Mouse (Mus musculus): ENCODE data around the gene Depdc1b.

Depdc1b gene

DNA sequence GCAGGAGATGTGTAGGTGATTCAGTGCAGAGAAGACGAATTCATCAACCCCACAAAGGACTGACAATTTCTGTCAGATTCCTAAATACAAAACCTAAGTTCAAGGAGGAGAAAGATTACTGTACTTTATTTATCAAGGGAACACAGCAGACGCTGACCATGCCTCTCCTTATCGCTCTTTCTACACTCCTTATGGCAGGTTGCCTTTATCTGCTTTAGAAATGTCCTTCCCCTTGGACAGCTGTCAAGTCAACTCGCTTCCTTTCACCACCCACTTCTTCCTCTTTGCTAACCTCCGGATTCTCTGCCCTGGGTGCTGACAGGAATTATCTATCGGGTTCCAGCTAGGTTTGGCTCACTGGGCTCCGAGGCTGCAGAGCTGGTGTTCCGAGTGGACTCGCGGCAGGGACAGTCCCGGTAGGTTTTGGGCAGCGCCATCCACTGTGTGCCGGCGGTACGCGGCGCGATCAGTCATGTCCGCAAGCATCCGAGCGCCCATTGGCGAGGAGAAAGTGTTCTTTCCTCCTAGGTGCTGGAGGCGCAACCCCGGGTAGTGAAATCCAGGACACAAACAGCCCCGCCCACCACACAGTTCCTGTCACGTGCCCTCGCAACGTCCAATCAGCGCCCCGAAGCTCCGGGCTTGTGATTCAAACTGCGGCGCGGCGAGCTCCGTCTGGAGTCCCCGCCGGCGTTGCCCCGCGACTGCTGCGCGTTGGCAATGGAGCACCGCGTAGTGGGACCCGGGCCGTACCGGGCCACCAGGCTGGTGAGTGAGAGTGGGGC, at the start of gene Depdc1b:
TSS of gene Depdc1b (plus strand) at position 631 of the 785 bp plus-strand sequence.
- DNase-seq (ENCODE audit: low read depth, low spot score), result peak; percentile 96

DNA sequence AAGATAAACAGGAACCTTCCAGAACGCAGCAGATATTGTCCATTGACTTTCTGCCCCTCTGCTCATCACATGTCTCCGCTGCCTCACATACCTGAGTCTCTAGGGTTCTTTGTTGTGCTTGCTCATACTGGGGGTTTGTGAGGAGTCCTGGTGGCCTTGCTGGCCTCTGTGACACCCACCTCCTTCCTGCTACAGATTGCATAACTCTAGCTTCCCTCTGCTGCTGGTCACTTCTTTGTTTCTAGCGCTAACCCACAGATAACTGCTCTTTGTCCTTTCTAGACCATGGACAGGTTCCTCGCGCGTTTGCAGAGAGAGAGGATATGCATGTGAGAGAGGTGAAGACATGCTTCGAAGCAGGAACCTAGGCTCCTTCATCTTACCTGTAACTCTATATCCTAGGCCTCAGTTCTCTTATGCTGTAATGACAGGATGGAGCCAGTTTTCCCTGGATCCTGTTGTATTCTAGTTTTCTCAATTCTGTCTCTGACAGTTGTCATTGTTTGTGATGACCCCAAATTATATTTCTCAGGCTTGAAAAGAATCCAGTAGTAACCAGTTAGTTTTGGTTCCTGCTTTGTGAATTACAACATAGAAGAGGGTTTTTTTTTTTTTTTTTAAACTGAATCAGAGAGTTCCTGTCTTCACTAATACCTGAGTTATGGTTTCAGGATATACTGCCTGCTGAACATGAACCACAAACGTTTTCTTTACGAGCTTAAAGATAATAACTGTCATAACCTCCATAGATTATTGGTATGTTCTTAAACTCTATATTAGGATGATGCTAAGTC, 48.1 kb upstream of the Depdc1b start:
- DNase-seq (ENCODE audit: low read depth, low spot score), result no peak

DNA sequence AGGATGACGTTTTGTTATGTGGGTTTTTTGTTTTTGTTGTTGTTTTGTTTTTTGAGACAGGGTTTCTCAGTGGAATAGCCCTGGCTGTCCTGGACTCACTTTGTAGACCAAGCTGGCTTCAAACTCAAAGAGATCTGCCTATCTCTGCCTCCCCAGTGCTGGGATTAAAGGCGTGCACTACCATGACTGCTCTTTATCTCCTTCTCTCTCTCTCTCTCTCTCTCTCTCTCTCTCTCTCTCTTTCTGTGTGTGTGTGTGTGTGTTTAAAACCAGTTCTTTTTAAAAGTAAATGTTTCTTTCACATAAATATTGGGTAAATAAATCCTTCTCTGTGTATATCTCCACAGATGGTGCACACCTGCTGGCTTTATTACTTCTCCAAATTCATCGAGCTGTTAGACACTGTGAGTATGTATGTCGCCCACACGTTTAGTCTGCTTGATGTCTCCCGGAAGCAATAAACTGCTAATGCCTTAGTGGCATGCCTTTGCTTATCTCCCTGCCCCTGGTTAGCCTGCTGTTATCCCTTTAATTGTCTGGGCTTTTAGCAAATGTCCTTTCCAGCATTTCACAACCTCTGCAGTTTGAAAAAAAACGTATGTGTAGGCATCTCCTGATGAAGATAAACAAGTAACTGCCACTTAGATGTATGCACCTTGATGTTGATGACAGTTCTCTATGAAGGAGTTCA, 44.5 kb upstream of the Depdc1b start:
- DNase-seq (ENCODE audit: low read depth, low spot score), result peak; percentile 3

DNA sequence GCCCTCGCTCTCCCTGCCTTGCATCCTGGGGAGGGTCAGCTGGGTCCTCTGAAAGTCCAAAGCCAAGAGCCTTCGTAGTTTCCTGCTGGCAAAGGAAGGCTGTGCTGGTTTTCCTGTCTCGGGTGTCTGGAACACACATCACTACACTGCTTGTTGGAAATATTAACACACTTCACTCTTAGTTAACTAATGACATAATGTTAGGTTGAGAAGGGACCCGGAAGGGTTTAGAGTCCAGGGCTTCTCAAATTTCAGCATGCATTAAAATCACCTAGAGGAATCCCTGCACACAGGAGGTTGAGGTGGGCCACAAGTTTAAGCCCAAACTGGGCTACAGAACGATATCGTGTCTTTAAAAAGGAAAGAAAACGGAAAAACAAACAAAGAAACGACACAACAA, 43.8 kb upstream of the Depdc1b start:
- no peak for DNase-seq (ENCODE audit: low read depth, low spot score)

DNA sequence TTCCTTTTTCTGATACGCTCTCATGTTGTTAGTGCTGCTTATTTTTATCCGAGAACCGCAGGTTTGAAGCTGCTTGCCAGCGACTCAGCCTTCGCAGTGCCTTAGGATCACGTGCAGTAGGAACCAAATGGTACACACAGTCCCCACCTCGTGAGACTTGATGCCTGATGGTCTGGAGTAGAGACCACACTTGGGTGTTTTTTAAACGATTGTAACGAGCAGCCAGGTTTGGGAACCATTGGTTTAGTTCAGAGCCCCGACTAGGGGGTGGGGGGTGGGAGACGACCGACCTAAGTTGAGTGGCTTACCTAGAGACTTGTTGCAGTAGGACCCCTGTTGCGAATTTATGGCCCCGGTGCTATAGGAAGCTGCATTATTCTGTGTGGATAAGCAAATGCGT, 43.1 kb upstream of the Depdc1b start:
- DNase-seq (ENCODE audit: low read depth, low spot score), result no peak

DNA sequence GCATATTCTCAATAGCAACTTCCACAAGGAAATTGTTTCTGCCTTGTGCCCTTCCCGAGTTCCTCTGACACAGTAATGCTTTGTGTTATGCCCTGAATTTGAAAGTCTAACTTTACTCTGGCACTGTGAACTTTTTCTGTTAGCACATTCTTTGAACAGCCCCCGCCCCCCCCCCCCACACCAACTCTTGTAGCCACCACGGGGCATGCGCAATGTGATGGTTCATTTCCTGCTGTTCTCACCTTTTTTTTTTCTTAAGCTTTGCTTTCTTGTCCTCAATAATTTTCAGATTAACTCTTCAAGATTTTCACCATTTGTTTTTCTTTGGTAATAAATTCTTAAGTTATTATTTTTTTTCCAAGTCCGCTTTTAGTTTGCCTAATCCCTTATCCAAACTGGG, 42.7 kb upstream of the Depdc1b start:
- DNase-seq (ENCODE audit: low read depth, low spot score), result peak; percentile 63

DNA sequence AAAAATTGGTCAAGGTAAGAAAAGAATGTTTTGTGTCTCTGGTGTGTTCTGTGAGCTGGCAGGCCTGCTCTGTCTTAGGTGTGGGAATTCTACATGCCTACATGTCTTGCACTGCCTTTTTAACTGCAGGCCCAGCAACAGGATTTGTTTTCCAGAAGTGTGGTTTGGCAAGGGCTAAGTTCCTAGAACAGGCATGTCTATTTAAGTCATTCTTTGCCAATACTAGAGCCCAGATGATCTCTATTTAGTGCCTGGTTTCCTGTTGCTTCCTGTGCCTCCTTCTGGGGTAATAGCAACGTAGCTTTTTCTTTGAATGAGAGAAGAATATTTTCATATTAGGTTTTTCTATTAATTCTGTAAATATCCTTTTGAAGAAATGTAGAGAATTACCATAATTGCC, 39.6 kb upstream of the Depdc1b start:
- no peak for DNase-seq (ENCODE audit: low read depth, low spot score)

DNA sequence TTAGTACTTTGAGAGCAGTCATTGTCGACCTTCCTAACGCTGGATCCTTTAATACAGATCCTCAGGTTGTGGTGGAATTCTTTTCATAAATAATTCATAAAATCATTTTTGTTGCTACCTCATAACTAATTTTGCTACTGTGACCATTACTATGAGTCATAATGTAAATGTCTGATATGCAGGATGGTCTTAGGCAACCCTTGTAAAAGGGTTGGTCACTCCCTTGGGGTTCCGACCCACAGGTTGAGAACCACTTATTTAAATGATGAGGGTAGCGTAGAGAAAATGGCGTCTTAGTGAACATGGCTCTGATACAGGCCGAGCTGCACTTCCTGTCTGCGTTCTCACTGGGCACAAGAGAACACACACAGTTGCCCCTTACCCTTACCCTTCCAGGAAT, 38.8 kb upstream of the Depdc1b start:
- no peak for DNase-seq (ENCODE audit: low read depth, low spot score)

DNA sequence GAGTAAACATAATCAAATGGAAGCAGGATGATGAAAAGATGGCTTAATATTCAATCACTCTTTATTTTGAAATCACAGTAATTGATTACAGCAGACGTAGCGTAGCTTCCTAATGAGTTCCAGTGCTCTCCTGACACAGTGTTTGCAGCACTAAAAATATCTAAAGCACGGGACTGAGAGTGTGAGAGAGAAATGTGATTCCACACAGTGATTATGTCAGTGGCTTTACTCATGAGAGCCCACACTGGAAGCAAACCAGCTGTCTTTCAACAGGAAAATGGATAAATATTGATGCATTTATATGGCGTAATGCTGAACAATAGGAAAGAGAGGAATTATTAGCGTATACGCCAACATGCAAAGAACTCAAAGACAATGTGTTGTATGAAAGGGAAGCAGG, 37.5 kb upstream of the Depdc1b start:
- DNase-seq (ENCODE audit: low read depth, low spot score), result no peak

DNA sequence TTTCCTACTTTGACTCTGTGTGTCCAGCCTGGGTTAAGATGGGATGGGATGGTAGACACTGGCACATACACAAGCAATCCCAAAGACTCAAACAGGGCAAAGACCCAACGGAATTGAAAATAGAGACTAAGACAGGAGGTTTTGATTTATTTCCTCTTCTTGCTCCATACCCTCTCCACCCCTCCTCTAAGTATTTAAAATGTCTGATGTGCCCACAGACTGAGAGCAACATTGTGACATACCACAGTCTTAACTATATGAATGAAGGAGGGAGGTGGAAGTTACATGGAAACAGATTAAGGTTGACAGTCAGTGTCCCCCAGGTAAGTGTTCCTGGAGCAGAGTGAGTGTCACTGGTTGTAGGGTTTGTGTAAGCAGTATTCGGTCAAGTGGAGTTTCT, 31.8 kb upstream of the Depdc1b start:
- DNase-seq (ENCODE audit: low read depth, low spot score), result no peak

DNA sequence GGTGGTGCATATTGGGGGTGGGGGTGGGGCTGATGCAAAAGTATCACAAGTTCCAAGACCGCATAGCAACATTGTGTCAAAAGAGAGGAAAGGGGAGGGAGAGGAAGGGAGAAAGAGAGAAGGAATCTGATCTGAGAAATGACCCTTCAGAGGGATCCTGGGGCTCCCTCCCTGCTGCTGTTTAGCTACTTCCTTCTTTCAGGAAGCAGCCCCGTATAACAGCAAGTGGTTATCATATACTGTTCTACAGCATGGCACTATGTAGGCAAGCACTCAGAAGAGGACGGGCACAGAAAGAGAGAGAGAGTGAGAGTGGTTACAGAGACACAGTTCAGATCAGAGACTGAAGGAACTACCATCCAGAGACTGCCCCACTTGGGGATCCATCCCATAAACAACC, 28.2 kb upstream of the Depdc1b start:
- DNase-seq (ENCODE audit: low read depth, low spot score), result no peak

DNA sequence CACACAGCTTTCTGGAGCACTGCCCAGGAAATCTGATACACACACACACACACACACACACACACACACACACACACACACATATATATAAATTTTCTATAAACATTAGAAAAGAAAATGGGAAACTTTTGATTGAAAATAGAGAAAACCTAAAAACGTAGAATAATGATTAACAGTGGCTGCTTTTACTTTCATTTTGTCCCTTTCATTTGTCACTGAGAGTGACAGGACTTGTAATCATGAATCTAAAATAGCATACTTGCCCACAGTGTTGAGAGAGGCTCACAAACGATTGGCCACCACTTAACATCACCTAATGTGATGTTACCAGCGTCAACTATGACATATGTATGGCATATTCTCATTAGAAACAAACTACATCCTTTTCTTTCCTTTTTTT, 26.7 kb upstream of the Depdc1b start:
- no peak for DNase-seq (ENCODE audit: low read depth, low spot score)

DNA sequence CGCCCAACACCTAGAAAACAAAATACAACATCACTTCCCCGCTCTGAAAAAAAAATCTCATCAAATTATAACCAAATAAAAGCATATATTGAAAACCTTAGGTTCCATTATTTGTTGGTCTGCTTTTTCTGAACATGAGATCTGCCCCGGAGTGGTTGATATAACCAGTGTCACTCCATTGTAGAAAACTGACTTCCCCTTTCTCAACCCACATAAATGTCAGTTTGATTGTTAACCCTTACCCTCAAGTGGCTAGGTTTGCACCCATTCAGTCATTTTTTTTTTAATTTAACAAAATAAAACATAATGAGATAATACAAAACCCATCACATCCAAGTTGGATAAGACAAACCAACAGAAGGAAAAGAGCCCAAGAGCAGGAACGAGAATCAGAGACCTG, 25.8 kb upstream of the Depdc1b start:
- DNase-seq (ENCODE audit: low read depth, low spot score), result no peak

DNA sequence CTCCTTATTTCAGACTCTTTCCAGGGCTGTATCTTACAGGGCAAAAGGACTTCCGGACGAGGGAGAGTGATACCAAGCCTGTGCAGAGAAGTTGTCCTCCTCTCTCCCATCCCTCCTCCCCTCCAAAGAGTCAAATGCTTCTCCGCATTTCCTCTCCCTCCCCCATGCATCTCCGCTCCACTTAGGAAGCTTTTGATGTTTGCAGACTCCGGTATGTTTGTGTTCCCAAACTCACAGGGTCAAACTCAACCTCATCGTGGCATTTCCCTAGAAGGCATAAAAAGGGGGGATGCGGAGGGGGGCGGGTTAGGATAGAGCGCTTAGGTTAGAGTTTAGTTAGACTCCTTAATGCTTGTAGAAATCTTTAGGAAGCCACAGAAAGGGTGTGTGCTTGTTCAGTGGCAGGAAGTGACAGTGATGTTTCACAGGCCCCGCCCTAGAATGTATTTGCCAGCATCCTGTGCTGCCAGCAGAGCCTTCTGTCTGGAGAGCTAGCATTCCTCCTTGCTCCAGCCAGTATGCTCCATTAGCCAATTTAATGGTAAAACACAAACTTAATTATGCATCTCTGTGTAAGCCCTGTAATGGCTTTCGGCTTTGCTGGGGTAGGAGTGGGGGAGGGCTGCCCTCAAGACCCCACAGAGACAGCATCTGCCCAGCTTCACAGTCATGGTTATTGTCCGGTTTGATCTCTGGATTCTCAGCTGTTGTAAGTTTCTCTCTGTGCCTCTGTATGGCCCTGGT, 18.6 kb upstream of the Depdc1b start:
- peak; percentile 84 for DNase-seq (ENCODE audit: low read depth, low spot score)

DNA sequence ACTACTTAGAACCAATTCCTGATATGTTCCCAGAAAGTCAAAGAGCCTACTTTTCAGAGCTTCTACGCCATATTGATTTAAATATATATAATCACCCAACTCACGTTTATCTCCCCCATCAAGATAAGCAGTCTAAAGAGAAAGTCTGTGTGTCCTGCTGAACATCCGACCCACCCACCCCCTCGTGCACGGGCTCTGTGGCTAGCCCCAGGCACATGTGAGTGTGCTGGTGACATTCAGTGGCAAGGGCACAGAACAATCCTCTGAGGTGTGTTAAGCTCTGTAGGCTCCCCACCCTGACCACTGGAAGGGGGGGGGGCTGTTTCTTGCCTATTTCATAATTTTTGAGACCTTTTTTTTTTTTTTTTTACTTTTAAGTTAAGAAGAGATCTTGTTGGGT, 17.9 kb upstream of the Depdc1b start:
- peak; percentile 51 for DNase-seq (ENCODE audit: low read depth, low spot score)

DNA sequence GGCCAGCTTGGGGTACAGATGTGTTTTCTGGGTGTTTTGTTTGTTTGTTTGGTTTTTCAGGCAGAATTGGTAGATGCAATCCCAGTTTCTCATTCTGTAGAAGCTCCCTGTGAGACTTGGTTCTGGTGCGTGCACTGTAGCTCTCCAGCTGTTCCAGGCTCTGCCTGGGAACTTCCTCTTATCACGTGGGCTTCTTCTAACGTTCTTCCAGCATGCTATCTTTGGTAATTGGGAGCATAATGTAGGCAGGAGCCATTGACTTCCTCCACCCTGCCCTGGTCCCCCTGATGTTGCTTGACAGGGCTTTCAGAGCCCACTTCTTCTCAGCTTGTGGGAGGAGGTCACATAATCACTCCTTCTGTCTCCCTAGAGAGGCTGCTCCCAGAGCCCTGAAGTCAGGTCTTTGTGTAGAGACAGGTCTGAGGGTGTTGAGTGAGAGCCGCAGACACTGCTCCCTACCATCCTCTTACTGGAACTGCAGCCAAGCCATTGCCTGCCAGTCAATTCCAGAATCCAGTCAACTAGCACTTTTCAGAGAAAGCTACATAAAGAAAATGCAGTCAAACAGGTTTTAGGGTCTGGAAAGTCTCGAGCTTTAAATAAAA, 15.7 kb upstream of the Depdc1b start:
- no peak for DNase-seq (ENCODE audit: low read depth, low spot score)

DNA sequence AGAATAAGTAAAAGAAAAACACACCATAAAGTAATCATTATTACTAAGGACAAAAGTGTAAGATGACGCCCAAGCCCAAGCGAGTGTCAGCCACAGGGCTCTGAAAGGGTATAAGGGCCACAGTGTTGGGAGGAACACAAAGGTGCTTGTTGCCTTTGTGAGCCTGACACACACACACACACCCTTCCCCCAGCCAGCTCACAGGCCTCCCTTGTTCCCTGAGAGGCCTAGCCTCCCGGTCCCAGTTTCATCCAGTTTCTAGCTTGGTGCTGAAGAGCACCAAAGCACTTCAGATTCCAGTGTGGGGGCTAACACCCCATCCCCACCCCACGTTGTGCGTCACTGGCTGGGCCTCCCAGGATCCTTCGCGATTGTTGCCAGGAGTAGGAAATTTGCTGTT, 14.7 kb upstream of the Depdc1b start:
- no peak for DNase-seq (ENCODE audit: low read depth, low spot score)

DNA sequence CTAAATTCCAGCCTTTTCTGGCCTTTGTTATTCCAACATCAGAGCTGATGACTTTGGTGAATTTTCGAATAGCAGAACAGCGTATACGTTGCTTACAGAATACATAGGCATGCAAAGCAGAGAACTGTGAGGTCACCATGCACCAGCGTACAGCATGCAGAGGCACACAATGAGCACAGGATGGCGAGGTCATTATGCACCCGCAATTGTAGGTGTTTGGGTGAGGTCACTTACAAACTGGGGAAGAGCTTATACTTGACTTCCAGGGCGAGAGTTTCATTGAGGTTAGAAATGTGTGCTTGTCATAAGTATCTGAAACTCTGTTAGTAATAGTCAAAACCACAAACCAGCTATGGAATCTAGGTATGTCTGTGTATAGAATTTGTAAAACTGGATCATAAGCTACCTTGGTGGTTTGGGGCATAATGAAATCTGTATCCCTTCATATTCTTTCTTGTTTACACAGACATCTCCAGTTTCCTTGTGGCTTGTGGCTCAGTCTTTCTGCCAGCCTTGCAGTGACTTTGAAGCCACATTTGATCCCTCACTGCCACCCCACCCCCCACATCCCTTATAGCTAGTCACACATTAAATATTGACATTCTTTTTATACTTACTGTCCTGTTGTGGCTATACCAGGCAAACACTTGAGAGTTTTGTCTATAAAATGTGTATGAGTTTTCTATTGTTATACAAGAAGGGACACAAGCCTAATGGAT, 13.0 kb upstream of the Depdc1b start:
- peak; percentile 39 for DNase-seq (ENCODE audit: low read depth, low spot score)

DNA sequence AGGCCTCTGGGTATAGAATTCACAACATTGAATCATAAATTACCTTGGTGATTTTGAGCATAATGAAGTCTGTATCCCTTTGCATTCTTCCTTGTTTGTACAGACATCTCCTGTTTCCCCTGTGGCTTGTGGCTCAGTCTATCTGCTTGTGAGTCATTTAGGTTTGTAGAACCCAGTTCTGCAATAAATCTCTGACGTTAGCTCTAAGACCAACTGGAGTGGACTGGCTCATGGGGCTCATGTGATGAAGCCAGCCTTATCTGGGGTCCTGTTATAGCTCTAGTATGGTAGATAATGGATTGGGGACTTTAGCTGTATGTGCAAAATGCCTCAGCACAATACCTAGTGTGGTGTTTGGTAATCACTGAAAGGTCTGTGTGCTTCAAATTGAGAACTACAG, 12.3 kb upstream of the Depdc1b start:
- DNase-seq (ENCODE audit: low read depth, low spot score), result no peak

DNA sequence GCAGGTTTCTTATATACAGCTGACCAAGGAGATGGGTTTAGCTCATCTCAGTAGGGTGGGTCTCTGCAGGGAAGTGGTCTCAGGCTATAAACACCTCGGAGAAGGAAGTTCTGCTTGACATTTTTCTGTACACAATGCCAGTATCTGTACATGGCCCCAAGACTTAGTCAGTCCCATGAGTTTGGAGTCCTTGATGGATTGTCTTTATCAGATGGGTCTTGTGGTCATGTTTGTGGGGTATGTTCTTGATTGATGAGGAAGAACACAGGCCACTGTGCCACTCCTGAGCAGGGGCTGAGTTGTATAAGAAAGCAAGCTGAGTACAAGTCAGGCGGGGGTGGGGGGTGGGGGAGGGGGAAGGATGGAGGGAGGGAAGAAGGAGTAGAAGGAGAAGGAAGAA, 11.5 kb upstream of the Depdc1b start:
- DNase-seq (ENCODE audit: low read depth, low spot score), result no peak

DNA sequence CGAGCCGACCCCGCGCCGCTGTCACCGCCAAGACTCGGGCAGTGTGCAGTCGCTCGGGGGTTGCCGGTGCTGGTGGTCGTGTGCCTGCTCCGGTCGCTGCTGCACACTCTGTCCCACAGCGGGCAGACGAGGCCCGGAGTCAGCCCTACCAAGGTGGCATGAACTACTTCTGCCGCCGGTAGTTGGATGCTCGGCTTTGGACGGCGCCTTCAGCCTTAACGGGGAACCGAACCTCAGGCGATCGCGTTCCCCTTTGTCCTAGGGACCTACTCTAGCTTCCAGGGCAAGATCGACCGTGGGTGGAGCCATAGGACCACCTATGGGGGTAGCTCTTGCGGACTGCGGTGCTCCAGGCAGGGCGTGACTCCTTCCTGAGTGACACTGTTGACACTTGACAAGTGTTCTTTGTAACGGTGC, 363 bp downstream of the Depdc1b start:
- DNase-seq (ENCODE audit: low read depth, low spot score), result peak; percentile 37
